Mouse (Mus musculus) ES-Bruce4 (cell line): ENCODE measurements at regions not wholly inside any gene's neighbourhood (a gene's known extent, or its start where the extent isn't known, plus 50 kb on each side); places are given as distances from the start of the nearest gene placed in this dataset.

ENCODE experiments used
- H3K27ac ChIP-seq: 2 replicates; pipeline ENCODE4 v1.5.1; 2012; ENCODE audit warnings: low read length, inconsistent platforms; ENCODE audit not compliant: insufficient read depth
- H3K27me3 ChIP-seq: 2 replicates; pipeline ENCODE4 v1.6.1; 2012; ENCODE audit warnings: mild to moderate bottlenecking, low read length, inconsistent platforms; ENCODE audit not compliant: control insufficient read depth, poor library complexity, insufficient read depth, severe bottlenecking
- H3K36me3 ChIP-seq: 2 replicates; pipeline ENCODE4 v1.6.1; 2012; ENCODE audit warnings: inconsistent platforms, mild to moderate bottlenecking, low read length, moderate library complexity; ENCODE audit not compliant: control insufficient read depth, poor library complexity, insufficient read depth, severe bottlenecking
- H3K4me1 ChIP-seq: one replicate; pipeline ENCODE4 v1.8.1; 2011; ENCODE audit warnings: low read length; ENCODE audit not compliant: control insufficient read depth, insufficient read depth
- H3K4me3 ChIP-seq: 2 replicates; pipeline ENCODE4 v1.5.1; 2011; ENCODE audit warnings: low read depth, mild to moderate bottlenecking, low read length
- H3K9ac ChIP-seq: 2 replicates; pipeline ENCODE4 v1.6.1; 2012; ENCODE audit warnings: low read depth, mild to moderate bottlenecking, inconsistent platforms; ENCODE audit not compliant: poor library complexity, severe bottlenecking
- H3K9me3 ChIP-seq: replicated peaks from 2 replicates; pipeline ENCODE4 v1.6.1; 2012; ENCODE audit warnings: mild to moderate bottlenecking, low read length, inconsistent platforms; ENCODE audit not compliant: control insufficient read depth, poor library complexity, insufficient read depth, severe bottlenecking
- CTCF ChIP-seq: IDR thresholded peaks from one replicate; pipeline ENCODE4 v1.8.1; 2011; ENCODE audit warnings: low read depth, low read length
- EP300 ChIP-seq: IDR thresholded peaks from 2 replicates; pipeline ENCODE4 v1.6.1; 2011; ENCODE audit warnings: low read depth, low read length; ENCODE audit not compliant: insufficient read depth
- POLR2A ChIP-seq: IDR thresholded peaks from one replicate; pipeline ENCODE4 v1.8.1; 2011; ENCODE audit warnings: low read length; ENCODE audit not compliant: insufficient read depth

- Histone ChIP-seq H3K27me3 (no peaks in the 10 kb centered on the region), H3K9ac (no peak overlapping the region), H3K36me3 (no peaks in the 10 kb centered on the region), H3K4me1 (no peaks in the 10 kb centered on the region), H3K4me3 (no peak overlapping the region), H3K27ac (no peak overlapping the region), H3K9me3 (no peaks in the 10 kb centered on the region; the same call in 1 of the 2 replicates)
- TF ChIP-seq EP300 (no peak), CTCF (no peak), POLR2A (no peak)
Observed at GRCm38 (mm10) chr14:102878572-102878971, 103.9 kb downstream of the Kctd12 start.

- H3K4me3 ChIP-seq, result no peak overlapping the region
- no peak overlapping the region for H3K9ac ChIP-seq
- no peaks in the 10 kb centered on the region for H3K4me1 ChIP-seq
- TF ChIP-seq EP300 (no peak), POLR2A (no peak), CTCF (no peak)
- H3K36me3 ChIP-seq, result no peaks in the 10 kb centered on the region
- no peaks in the 10 kb centered on the region for H3K9me3 ChIP-seq
- no peak overlapping the region for H3K27ac ChIP-seq
- H3K27me3 ChIP-seq, result no peaks in the 10 kb centered on the region
Observed at GRCm38 (mm10) chr14:102868160-102868559, 114.3 kb downstream of the Kctd12 start.

- Histone ChIP-seq H3K9me3 (no peaks in the 10 kb centered on the region), H3K27me3 (no peaks in the 10 kb centered on the region), H3K27ac (no peak overlapping the region), H3K4me3 (no peak overlapping the region), H3K9ac (no peak overlapping the region), H3K36me3 (no peaks in the 10 kb centered on the region), H3K4me1 (no peaks in the 10 kb centered on the region)
- TF ChIP-seq CTCF, result no peak
- TF ChIP-seq EP300, result no peak
- no peak for TF ChIP-seq POLR2A
Observed at GRCm38 (mm10) chr14:102867697-102868096, 114.7 kb downstream of the Kctd12 start.

GRCm38 (mm10) chr14:102866511-102866910, 115.9 kb downstream of the Kctd12 start:
- Histone ChIP-seq H3K27ac (no peak overlapping the region), H3K36me3 (no peaks in the 10 kb centered on the region), H3K9me3 (no peaks in the 10 kb centered on the region), H3K27me3 (no peaks in the 10 kb centered on the region), H3K9ac (no peak overlapping the region), H3K4me3 (no peak overlapping the region), H3K4me1 (no peaks in the 10 kb centered on the region)
- no peak for TF ChIP-seq EP300
- TF ChIP-seq POLR2A, result no peak
- no peak for TF ChIP-seq CTCF

GRCm38 (mm10) chr14:102861694-102862093, 120.7 kb downstream of the Kctd12 start:
- H3K36me3 ChIP-seq, result no peaks in the 10 kb centered on the region
- no peak overlapping the region for H3K27ac ChIP-seq
- no peaks in the 10 kb centered on the region for H3K4me1 ChIP-seq
- H3K4me3 ChIP-seq, result no peak overlapping the region
- TF ChIP-seq EP300 (no peak), CTCF (no peak), POLR2A (no peak)
- H3K9me3 ChIP-seq, result no peaks in the 10 kb centered on the region
- no peaks in the 10 kb centered on the region for H3K27me3 ChIP-seq
- no peak overlapping the region for H3K9ac ChIP-seq

GRCm38 (mm10) chr14:102859361-102859871, 123.0 kb downstream of the Kctd12 start:
- Histone ChIP-seq H3K27me3 (no peaks in the 10 kb centered on the region), H3K4me3 (no peak overlapping the region), H3K36me3 (no peaks in the 10 kb centered on the region), H3K4me1 (no peaks in the 10 kb centered on the region), H3K9ac (no peak overlapping the region), H3K9me3 (no peaks in the 10 kb centered on the region), H3K27ac (no peak overlapping the region)
- TF ChIP-seq POLR2A (no peak), CTCF (no peak), EP300 (no peak)
